Mouse (Mus musculus): ENCODE measurements around the gene Bcat1. TPM values are rescaled to one million over a fixed set of nuclear protein-coding genes. Genes with fewer than 3 reads are reported as not detected.

The Bcat1 gene
- polyA plus RNA-seq, 1 experiment, result 19.5 TPM

DNA sequence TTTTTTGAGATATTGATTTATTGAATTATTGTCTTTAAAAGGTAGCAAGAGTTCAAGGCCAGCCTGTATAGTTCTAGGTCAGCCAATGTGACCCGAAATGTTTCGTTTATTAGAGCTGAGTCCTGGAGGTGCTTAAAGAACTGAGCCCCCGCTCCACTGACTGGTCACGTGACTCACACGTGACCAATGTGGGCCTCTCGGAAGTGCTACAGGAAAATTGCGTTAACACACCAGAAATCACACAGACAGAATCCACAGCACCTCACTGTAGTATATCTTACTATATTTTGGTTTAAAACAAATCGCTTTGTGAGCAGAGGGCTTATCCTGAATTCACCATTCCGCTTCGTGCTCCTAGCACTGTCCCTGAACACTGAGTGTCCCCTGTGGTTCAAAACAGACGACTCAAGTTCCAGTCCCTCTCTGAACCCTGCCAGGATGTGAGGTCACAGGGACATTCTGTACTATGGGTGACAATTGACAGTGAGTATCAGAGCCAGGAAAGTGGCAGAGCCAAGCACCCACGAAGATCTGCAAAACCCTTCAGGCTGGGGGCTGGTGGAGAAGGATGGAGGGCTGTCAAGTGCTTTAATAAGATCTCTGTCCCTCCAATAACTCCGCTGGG lies 29.6 kb downstream of the Bcat1 start:
- Histone ChIP-seq H3K27ac (ENCODE audit: insufficient read depth, low read length) (no peak overlapping the region), H3K4me1 (ENCODE audit: control insufficient read depth, insufficient read depth, low read length) (no peaks in the 10 kb centered on the region)
- TF ChIP-seq CTCF (IDR thresholded peaks at IDR 0.05; ENCODE audit: extremely low read depth, insufficient read depth, low read length), result no peak
- 0 out of 2 replicates have a peak, but pooled peaks have one; percentile 16 for TF ChIP-seq POLR2A (IDR thresholded peaks at IDR 0.05; ENCODE audit: extremely low read depth, insufficient read depth, low read length)

GRCm38 (mm10) chr6:145044916-145045574 lies 30.9 kb downstream of the Bcat1 start:
- no peak overlapping the region for H3K27ac ChIP-seq (ENCODE audit: insufficient read depth, low read length)
- no peak for TF ChIP-seq POLR2A (IDR thresholded peaks at IDR 0.05; ENCODE audit: extremely low read depth, insufficient read depth, low read length)
- no peak for TF ChIP-seq CTCF (IDR thresholded peaks at IDR 0.05; ENCODE audit: extremely low read depth, insufficient read depth, low read length)
- no peaks in the 10 kb centered on the region for H3K4me1 ChIP-seq (ENCODE audit: control insufficient read depth, insufficient read depth, low read length)
- H3K4me3 ChIP-seq (ENCODE audit: insufficient read depth, low read length), result no peak overlapping the region; the same call in 1 of the 2 replicates

More for the DNA sequence above, 29.6 kb downstream of the Bcat1 start:
- H3K4me3 ChIP-seq (ENCODE audit: insufficient read depth, low read length), result peak overlapping the region; percentile 72

DNA sequence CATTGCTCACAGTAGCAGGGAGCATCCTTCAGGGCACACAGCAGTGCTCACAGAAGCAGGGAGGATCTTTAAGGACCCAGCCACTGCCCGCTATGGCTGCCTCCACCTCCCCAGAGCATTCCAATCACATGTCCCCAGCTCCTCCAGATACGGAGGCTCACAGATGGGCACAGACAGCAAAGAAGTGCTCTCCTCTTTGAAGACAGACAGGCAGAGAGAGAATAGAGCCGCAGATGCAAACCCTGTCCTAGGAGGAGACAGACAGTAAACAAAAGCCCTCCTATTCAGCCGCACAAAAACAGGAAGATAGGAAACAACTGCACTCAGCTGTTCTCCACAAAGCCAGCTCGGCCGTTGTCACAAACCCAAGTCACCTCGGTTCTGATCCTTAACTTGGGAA lies 35.3 kb downstream of the Bcat1 start:
- Histone ChIP-seq H3K27ac (ENCODE audit: insufficient read depth, low read length) (no peak overlapping the region; the same call in 1 of the 2 replicates), H3K4me1 (ENCODE audit: control insufficient read depth, insufficient read depth, low read length) (no peaks in the 10 kb centered on the region; the same call in 1 of the 2 replicates), H3K4me3 (ENCODE audit: insufficient read depth, low read length) (no peak overlapping the region)
- TF ChIP-seq POLR2A (IDR thresholded peaks at IDR 0.05; ENCODE audit: extremely low read depth, insufficient read depth, low read length), result no peak
- no peak for TF ChIP-seq CTCF (IDR thresholded peaks at IDR 0.05; ENCODE audit: extremely low read depth, insufficient read depth, low read length)

GRCm38 (mm10) chr6:145037626-145038025 lies 38.4 kb downstream of the Bcat1 start:
- Histone ChIP-seq H3K4me3 (ENCODE audit: insufficient read depth, low read length) (no peak overlapping the region), H3K4me1 (ENCODE audit: control insufficient read depth, insufficient read depth, low read length) (no peaks in the 10 kb centered on the region; the same call in 1 of the 2 replicates), H3K27ac (ENCODE audit: insufficient read depth, low read length) (no peak overlapping the region)
- TF ChIP-seq CTCF (IDR thresholded peaks at IDR 0.05; ENCODE audit: extremely low read depth, insufficient read depth, low read length) (no peak), POLR2A (IDR thresholded peaks at IDR 0.05; ENCODE audit: extremely low read depth, insufficient read depth, low read length) (no peak)

DNA sequence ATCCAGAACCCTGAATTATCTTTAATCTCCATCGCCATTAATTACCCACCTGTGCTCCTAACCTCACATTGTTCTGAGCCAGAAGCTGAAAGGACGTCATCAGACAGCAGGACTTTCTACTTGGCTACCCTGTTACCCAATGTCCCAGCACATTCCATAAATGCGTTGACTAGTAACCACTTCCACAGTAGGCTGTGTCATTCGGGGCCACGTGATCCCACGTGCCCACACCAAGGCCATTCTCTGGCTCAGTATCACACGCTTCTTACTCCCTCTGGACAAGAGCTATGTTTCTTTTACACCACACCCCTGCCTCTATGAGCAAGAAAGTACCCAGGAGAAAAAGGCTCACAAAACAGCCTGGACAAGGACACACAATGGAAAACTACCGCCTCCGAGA lies 40.6 kb downstream of the Bcat1 start:
- no peak overlapping the region for H3K4me3 ChIP-seq (ENCODE audit: insufficient read depth, low read length)
- no peaks in the 10 kb centered on the region; the same call in 1 of the 2 replicates for H3K4me1 ChIP-seq (ENCODE audit: control insufficient read depth, insufficient read depth, low read length)
- TF ChIP-seq POLR2A (IDR thresholded peaks at IDR 0.05; ENCODE audit: extremely low read depth, insufficient read depth, low read length) (no peak), CTCF (IDR thresholded peaks at IDR 0.05; ENCODE audit: extremely low read depth, insufficient read depth, low read length) (no peak)
- no peak overlapping the region for H3K27ac ChIP-seq (ENCODE audit: insufficient read depth, low read length)

DNA sequence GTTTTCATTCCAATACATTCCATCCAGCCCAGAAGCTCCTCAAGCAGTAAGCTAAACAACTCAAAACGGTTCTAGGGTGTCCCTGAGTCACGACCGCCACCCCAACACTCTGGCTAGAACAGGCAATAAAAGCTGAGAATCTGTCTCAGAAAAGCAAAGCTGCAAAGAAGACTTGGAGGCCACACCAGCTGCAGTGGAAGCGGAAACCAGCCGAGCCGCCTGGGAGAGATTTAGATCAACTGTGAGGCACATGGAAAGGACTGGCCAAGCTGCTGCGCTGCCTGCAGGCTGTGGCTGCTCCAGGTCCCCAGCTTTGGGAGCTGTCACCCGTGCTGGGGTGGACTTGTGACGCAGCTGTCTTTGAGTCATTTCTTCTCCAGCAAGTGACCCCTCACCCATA lies 45.4 kb downstream of the Bcat1 start:
- no peak overlapping the region for H3K4me3 ChIP-seq (ENCODE audit: insufficient read depth, low read length)
- no peaks in the 10 kb centered on the region for H3K4me1 ChIP-seq (ENCODE audit: control insufficient read depth, insufficient read depth, low read length)
- no peak overlapping the region for H3K27ac ChIP-seq (ENCODE audit: insufficient read depth, low read length)
- no peak for TF ChIP-seq POLR2A (IDR thresholded peaks at IDR 0.05; ENCODE audit: extremely low read depth, insufficient read depth, low read length)
- no peak for TF ChIP-seq CTCF (IDR thresholded peaks at IDR 0.05; ENCODE audit: extremely low read depth, insufficient read depth, low read length)

- Histone ChIP-seq H3K27ac (ENCODE audit: insufficient read depth, low read length) (no peak overlapping the region), H3K4me1 (ENCODE audit: control insufficient read depth, insufficient read depth, low read length) (no peaks in the 10 kb centered on the region), H3K4me3 (ENCODE audit: insufficient read depth, low read length) (no peak overlapping the region)
- TF ChIP-seq CTCF (IDR thresholded peaks at IDR 0.05; ENCODE audit: extremely low read depth, insufficient read depth, low read length) (no peak), POLR2A (IDR thresholded peaks at IDR 0.05; ENCODE audit: extremely low read depth, insufficient read depth, low read length) (no peak)
Observed at GRCm38 (mm10) chr6:145023990-145024389, 52.0 kb downstream of the Bcat1 start.

DNA sequence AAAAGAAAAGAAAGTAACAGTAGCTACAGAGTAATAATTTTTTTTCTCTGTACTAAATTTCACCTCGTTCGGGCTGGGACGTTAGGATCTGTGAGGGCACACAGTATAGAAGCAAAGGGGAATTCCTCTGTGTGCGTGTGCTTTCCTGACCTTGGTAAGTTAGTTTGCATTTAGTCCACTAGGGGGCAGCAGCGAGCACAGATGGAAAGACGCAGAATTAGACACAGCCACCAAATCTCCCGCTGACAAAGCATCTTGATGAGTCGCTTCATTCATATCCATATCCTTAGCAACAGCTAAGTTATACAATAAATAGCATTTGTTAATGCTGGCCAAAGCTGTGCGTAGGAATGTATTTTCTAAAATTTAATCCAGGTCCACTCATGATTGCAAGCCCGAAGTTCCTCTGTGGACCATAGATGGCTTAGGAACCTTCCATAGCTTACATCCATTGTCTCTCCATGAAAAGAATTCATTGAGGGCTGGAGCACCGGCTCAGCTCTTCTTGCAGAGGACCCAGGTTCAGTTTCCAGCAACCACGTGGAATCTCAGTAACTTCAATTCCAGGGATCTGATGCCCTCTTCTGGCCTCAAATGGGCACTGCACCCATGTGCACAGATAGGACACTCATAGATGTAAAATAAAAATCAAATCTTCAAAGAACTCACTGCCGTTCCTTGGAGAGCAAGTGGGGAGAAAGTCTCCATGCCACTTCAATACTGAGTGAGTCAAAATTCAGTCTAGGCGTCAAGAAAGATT lies 52.8 kb downstream of the Bcat1 start:
- no peak overlapping the region for H3K27ac ChIP-seq (ENCODE audit: insufficient read depth, low read length)
- no peaks in the 10 kb centered on the region for H3K4me1 ChIP-seq (ENCODE audit: control insufficient read depth, insufficient read depth, low read length)
- TF ChIP-seq POLR2A (IDR thresholded peaks at IDR 0.05; ENCODE audit: extremely low read depth, insufficient read depth, low read length) (no peak), CTCF (IDR thresholded peaks at IDR 0.05; ENCODE audit: extremely low read depth, insufficient read depth, low read length) (peak; percentile 63)
- H3K4me3 ChIP-seq (ENCODE audit: insufficient read depth, low read length), result no peak overlapping the region

GRCm38 (mm10) chr6:145022349-145022748 lies 53.6 kb downstream of the Bcat1 start:
- no peaks in the 10 kb centered on the region for H3K4me1 ChIP-seq (ENCODE audit: control insufficient read depth, insufficient read depth, low read length)
- H3K4me3 ChIP-seq (ENCODE audit: insufficient read depth, low read length), result no peak overlapping the region
- H3K27ac ChIP-seq (ENCODE audit: insufficient read depth, low read length), result no peak overlapping the region
- TF ChIP-seq CTCF (IDR thresholded peaks at IDR 0.05; ENCODE audit: extremely low read depth, insufficient read depth, low read length) (no peak), POLR2A (IDR thresholded peaks at IDR 0.05; ENCODE audit: extremely low read depth, insufficient read depth, low read length) (no peak)

Measured in cortical plate, adult 2 months (tissue).